Mouse (Mus musculus) stomach, embryonic 15.5 days (tissue): ENCODE results near the gene Gtf3c3. TPM values are rescaled to one million over a fixed set of nuclear protein-coding genes. Genes with fewer than 3 reads are reported as not detected.

Source experiments
- ATAC-seq: fragments of 200-750 bp; cut with Nextera tagmentation; 2 replicates; pipeline ENCODE4 v1.8.0; 2017; ENCODE audit warnings: low read depth, moderate number of reproducible peaks, moderate TSS enrichment; ENCODE audit not compliant: insufficient read depth, low FRiP score
- H3K27ac ChIP-seq: fragments of 300-500 bp; sonication (generic); 2 replicates; pipeline ENCODE4 v1.5.1; 2015; ENCODE audit warnings: mild to moderate bottlenecking, inconsistent platforms
- H3K27me3 ChIP-seq: fragments of 300-500 bp; sonication (generic); replicated peaks from 2 replicates; pipeline ENCODE4 v1.6.1; 2015; ENCODE audit warnings: inconsistent platforms
- H3K36me3 ChIP-seq: fragments of 300-500 bp; sonication (generic); 2 replicates; pipeline ENCODE4 v1.6.1; 2015; ENCODE audit warnings: inconsistent platforms
- H3K4me1 ChIP-seq: fragments of 300-500 bp; sonication (generic); 2 replicates; pipeline ENCODE4 v1.6.1; 2015; ENCODE audit warnings: inconsistent platforms
- H3K4me2 ChIP-seq: fragments of 300-500 bp; sonication (generic); 2 replicates; pipeline ENCODE4 v1.6.1; 2015; ENCODE audit warnings: mild to moderate bottlenecking, inconsistent platforms
- H3K4me3 ChIP-seq: fragments of 300-500 bp; sonication (generic); replicated peaks from 2 replicates; pipeline ENCODE4 v1.5.1; 2015; ENCODE audit warnings: inconsistent platforms
- H3K9ac ChIP-seq: fragments of 300-500 bp; sonication (generic); 2 replicates; pipeline ENCODE4 v1.6.1; 2015; ENCODE audit warnings: inconsistent platforms
- H3K9me3 ChIP-seq: fragments of 300-500 bp; sonication (generic); 2 replicates; pipeline ENCODE4 v1.6.1; 2016; ENCODE audit warnings: inconsistent platforms
- WGBS: fragments of 180-500 bp; shearing (Covaris S2); methylation state at CpG from one replicate; pipeline ENCODE4 v1.1.7; 2015; 5-methylcytosine and 5-hydroxymethylcytosine counted together
- polyA plus RNA-seq: library from polyadenylated mRNA; unstranded; fragments of >200 nt; fragmentation: Nextera tagmentation; extraction: Ambion mirVana; gene quantifications from 2 replicates; pipeline ENCODE4 v1.2.1, GENCODE M21; 2015

The Gtf3c3 gene
- 18.3 and 19.9 TPM in 2 replicates for polyA plus RNA-seq

DNA sequence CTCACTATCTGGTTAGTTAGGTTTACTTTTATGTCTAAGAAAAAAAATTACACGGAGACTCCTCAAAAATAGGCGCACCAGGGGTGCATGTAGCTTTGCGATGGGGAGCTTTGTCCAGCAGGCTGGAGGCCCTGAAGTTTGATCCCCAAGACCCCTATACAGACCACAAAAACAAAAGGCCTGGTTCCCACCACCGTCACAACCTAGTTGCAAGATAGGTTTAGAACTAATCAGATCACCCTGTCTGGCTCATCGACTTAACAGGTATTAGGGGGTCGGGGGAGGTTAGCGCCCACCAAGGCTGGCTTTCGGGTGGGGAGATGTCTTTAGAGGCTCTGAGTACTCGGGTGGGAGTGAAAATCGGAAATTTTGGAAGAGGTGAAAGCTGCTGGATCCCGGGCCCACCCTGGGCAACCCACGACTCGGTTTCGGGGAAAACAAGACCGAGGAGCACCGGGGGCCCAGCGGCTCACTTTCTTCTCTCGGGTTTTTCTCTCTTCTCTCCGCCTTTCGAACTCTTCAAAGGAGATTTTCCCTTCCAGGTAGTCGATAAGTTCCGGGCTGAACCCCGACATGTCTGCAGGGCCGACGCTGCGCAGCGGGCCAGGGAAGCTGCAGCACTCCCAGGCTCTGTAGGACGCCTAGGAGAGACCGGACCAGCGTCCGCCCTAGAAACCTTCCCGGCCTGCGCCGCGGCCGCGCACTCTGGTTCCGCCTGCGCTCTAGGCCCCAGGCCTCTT, at the start of gene Gtf3c3:
Gtf3c3 (minus strand) TSS at position 632 of the 740 bp plus-strand sequence.
- Histone ChIP-seq H3K27me3 (no peaks in the 10 kb centered on the region), H3K9me3 (no peaks in the 10 kb centered on the region), H3K9ac (peak within 1 kb of the TSS; percentile 73; the same call in 1 of the 2 replicates), H3K27ac (no peak within 1 kb of the TSS), H3K4me3 (peak within 1 kb of the TSS; percentile 75), H3K36me3 (peaks cover 2% of the 10 kb centered on the region; the same call in 1 of the 2 replicates), H3K4me1 (0 out of 2 replicates have a peak, but pooled peaks cover 6% of the 10 kb centered on the region), H3K4me2 (peak within 1 kb of the TSS; percentile 70)
- peak; percentile 97 for ATAC-seq
- 2% methylated on average over 39 of the region's 39 CpGs for WGBS

DNA sequence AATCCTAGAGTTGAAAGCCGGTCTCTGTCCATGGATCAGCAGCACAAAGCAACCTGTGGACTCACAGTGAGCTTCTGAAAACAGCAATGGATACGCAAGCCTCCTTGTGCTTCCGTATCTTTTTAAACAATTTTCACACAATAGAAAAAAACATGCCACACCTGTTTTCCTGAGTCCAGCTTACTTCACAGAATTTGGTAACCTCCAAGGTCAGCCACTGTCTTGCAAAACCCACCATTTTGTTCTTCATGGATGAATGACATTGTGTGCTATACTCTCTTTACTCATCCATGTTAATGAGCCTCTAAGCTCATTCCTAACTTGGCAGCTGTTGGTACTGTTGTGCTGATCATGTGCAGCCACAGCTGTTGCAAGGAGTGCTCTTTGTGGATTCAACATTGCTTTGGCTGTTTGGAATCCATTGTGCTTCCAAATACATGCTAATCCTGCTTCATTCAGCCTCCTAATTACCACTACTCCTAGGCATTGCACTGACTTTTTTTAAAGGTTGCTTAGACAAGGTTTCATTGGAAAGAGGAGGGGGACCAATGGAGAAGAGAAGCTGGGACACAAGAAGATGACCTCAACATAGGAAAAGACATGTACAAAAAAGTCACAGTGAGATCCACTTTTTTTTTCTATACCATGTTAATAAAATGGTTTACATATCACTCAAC, 46.1 kb upstream of the Gtf3c3 start:
- H3K9me3 ChIP-seq = no peaks in the 10 kb centered on the region
- H3K27ac ChIP-seq = no peak overlapping the region
- no peak for ATAC-seq
- H3K4me3 ChIP-seq = no peak overlapping the region
- WGBS = 92% methylated on average over 3 of the region's 3 CpGs
- H3K4me1 ChIP-seq = no peaks in the 10 kb centered on the region
- H3K27me3 ChIP-seq = no peaks in the 10 kb centered on the region
- H3K36me3 ChIP-seq = peaks cover 13% of the 10 kb centered on the region
- H3K9ac ChIP-seq = no peak overlapping the region
- H3K4me2 ChIP-seq = no peak overlapping the region

- Histone ChIP-seq H3K4me3 (no peak overlapping the region), H3K27ac (no peak overlapping the region), H3K4me2 (no peak overlapping the region), H3K36me3 (peaks cover 8% of the 10 kb centered on the region; the same call in 1 of the 2 replicates), H3K9me3 (no peaks in the 10 kb centered on the region), H3K9ac (no peak overlapping the region), H3K4me1 (no peaks in the 10 kb centered on the region), H3K27me3 (no peaks in the 10 kb centered on the region)
- WGBS = 93% methylated on average over 12 of the region's 12 CpGs
- no peak for ATAC-seq
These were observed 41.7 kb upstream of the Gtf3c3 start for GRCm38 (mm10) chr1:54480491-54480890.

DNA sequence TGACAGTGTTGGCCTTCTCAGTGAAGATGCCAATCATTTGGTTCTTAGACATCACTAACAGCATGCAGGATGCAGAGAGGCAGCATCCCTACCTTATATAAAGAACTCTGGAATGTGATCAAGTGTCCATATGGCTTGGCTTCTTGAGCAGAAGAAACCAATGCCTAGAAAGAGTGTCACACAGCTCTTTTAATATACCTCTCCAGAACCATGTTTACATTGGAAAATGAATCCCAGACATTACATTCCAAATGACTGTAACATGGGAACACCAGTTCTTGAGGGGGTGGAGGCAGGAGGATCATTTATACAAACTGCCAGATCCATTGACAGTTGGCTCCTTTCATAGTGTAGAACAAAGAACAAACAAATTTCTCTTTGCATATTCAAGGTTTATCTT, 29.9 kb upstream of the Gtf3c3 start:
- H3K27ac ChIP-seq = no peak overlapping the region
- H3K4me3 ChIP-seq = no peak overlapping the region
- H3K9me3 ChIP-seq = no peaks in the 10 kb centered on the region
- H3K4me2 ChIP-seq = no peak overlapping the region
- ATAC-seq = no peak
- no peaks in the 10 kb centered on the region for H3K27me3 ChIP-seq
- H3K9ac ChIP-seq = no peak overlapping the region
- no peaks in the 10 kb centered on the region for H3K36me3 ChIP-seq
- no peaks in the 10 kb centered on the region for H3K4me1 ChIP-seq

DNA sequence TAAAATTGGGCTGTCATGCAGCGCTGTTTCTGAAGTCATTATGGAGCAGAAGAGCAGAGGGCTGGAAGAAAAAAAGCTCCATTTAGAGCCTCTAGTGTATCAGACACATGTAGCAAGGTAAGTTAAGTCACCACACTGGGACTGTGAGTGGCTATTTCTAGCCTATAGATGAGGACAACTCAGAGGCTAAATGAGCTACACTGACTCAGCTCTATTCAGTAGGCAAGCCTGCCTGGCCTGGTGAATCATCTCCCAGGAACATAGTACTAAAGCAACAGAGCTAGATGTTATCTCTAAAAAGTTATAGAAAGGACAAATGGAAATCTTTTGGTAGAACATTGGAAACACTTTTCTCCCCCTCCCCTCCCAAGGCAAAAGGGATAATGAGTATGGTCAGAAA, 28.6 kb upstream of the Gtf3c3 start:
- no peak for ATAC-seq
- H3K36me3 ChIP-seq = no peaks in the 10 kb centered on the region
- H3K4me3 ChIP-seq = no peak overlapping the region
- no peak overlapping the region for H3K27ac ChIP-seq
- no peaks in the 10 kb centered on the region for H3K9me3 ChIP-seq
- no peak overlapping the region for H3K9ac ChIP-seq
- H3K4me2 ChIP-seq = no peak overlapping the region
- H3K4me1 ChIP-seq = no peaks in the 10 kb centered on the region
- WGBS = 91% methylated on average over 1 of the region's 1 CpGs
- no peaks in the 10 kb centered on the region for H3K27me3 ChIP-seq

DNA sequence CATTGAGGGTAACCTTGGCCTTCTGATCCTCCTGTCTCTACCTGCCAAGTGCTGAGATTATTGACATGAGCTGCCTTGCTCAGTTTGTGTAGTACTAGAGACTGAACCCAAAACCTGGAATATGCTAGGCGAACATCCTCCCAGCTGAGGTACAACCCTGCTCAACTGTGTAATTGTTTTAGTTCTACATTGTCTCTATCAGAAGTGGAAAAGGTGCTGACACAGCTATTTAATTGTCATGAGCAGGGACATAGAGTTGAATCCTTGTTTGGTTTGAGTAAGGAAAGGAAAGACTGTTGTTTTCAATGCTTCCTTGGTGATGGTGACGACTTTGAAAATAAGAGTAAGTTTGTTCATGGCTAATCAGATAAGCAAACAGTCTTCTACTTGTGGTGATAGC, 13.3 kb upstream of the Gtf3c3 start:
- Histone ChIP-seq H3K9ac (no peak overlapping the region), H3K4me3 (no peak overlapping the region), H3K27ac (no peak overlapping the region), H3K36me3 (no peaks in the 10 kb centered on the region), H3K4me2 (no peak overlapping the region), H3K9me3 (no peaks in the 10 kb centered on the region), H3K4me1 (no peaks in the 10 kb centered on the region), H3K27me3 (no peaks in the 10 kb centered on the region)
- 89% methylated on average over 2 of the region's 2 CpGs for WGBS
- ATAC-seq = no peak

DNA sequence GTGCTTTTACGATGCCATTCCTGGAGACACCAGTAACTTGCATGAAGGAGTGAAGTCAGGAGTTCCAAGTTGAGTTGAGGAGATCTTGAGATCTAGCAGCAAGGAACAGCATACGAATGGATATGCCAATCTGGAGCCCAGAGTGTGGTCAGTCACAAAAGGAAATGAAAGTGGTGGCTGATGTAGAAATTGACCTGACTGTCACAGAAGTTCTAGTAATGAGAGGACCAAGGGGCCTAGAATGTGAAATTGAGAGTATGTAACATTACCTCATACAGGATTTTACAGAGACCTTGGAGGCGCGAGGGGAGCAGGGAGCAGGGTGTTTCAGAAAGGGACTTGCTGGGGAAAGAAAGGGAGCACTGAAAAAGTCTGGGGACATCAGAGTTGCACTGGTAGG, 10.1 kb upstream of the Gtf3c3 start:
- 69% methylated on average over 4 of the region's 4 CpGs for WGBS
- no peaks in the 10 kb centered on the region for H3K36me3 ChIP-seq
- H3K9ac ChIP-seq = no peak overlapping the region
- no peak overlapping the region for H3K4me3 ChIP-seq
- H3K27me3 ChIP-seq = no peaks in the 10 kb centered on the region
- H3K27ac ChIP-seq = no peak overlapping the region
- ATAC-seq = no peak
- no peaks in the 10 kb centered on the region for H3K4me1 ChIP-seq
- no peak overlapping the region for H3K4me2 ChIP-seq
- H3K9me3 ChIP-seq = no peaks in the 10 kb centered on the region

- no peaks in the 10 kb centered on the region for H3K4me1 ChIP-seq
- no peaks in the 10 kb centered on the region for H3K36me3 ChIP-seq
- no peaks in the 10 kb centered on the region for H3K27me3 ChIP-seq
- no peak overlapping the region for H3K9ac ChIP-seq
- no peak overlapping the region for H3K27ac ChIP-seq
- H3K4me3 ChIP-seq = no peak overlapping the region
- H3K9me3 ChIP-seq = no peaks in the 10 kb centered on the region
- no peak for ATAC-seq
- WGBS = 57% methylated on average over 7 of the region's 7 CpGs
- no peak overlapping the region for H3K4me2 ChIP-seq
These were observed 4.9 kb upstream of the Gtf3c3 start for GRCm38 (mm10) chr1:54443641-54444040.

- ATAC-seq = no peak
- H3K27me3 ChIP-seq = no peaks in the 10 kb centered on the region
- 0 out of 2 replicates have a peak, but pooled peaks cover 6% of the 10 kb centered on the region for H3K4me1 ChIP-seq
- 53% methylated on average over 3 of the region's 3 CpGs for WGBS
- no peaks in the 10 kb centered on the region for H3K9me3 ChIP-seq
- H3K27ac ChIP-seq = no peak overlapping the region
- peak overlapping the region; percentile 70; the same call in 1 of the 2 replicates for H3K4me2 ChIP-seq
- H3K36me3 ChIP-seq = no peaks in the 10 kb centered on the region
- peak overlapping the region; percentile 75 for H3K4me3 ChIP-seq
- no peak overlapping the region; the same call in 1 of the 2 replicates for H3K9ac ChIP-seq
These were observed 307 bp upstream of the Gtf3c3 start for GRCm38 (mm10) chr1:54439080-54439476.

DNA sequence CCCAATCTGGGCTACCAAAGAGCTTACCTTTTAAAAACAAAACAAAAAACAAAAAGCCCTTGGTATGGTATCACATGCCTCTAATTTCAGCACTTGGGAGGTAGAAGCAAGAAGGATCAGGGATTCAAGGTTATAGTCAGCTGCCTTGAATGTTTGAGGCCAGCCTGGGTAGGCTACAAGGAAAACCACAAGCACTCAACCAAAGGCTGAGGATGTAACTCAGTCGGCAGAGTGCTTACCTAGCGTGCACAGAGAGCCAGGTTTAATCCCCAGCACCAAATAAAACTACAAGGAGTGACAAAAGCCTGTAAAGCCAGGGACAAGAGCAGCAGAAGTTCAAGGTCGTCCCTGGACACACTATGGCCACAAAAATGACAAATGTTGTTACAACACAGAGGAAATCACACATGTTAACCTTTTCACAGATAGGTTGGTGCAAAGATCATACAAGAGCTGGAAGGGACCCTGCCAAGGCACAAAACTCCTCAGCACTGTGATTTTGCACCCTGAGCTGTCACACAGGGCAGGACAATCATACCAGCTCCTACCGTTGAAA, 16.5 kb downstream of the Gtf3c3 start:
- no peak overlapping the region for H3K9ac ChIP-seq
- H3K4me2 ChIP-seq = no peak overlapping the region
- ATAC-seq = no peak
- peaks cover 20% of the 10 kb centered on the region for H3K36me3 ChIP-seq
- H3K9me3 ChIP-seq = no peaks in the 10 kb centered on the region
- H3K4me3 ChIP-seq = no peak overlapping the region
- H3K27ac ChIP-seq = no peak overlapping the region
- 89% methylated on average over 4 of the region's 4 CpGs for WGBS
- H3K4me1 ChIP-seq = no peaks in the 10 kb centered on the region
- H3K27me3 ChIP-seq = no peaks in the 10 kb centered on the region

- ATAC-seq = no peak
- Histone ChIP-seq H3K9ac (no peak overlapping the region), H3K4me3 (no peak overlapping the region), H3K27ac (no peak overlapping the region), H3K4me1 (no peaks in the 10 kb centered on the region), H3K36me3 (peaks cover 20% of the 10 kb centered on the region), H3K27me3 (no peaks in the 10 kb centered on the region), H3K9me3 (no peaks in the 10 kb centered on the region), H3K4me2 (no peak overlapping the region)
- 91% methylated on average over 3 of the region's 3 CpGs for WGBS
These were observed 17.1 kb downstream of the Gtf3c3 start for GRCm38 (mm10) chr1:54421670-54422069.

- Histone ChIP-seq H3K9me3 (no peaks in the 10 kb centered on the region), H3K27ac (no peak overlapping the region), H3K4me2 (no peak overlapping the region), H3K4me1 (no peaks in the 10 kb centered on the region), H3K9ac (no peak overlapping the region), H3K36me3 (peaks cover 16% of the 10 kb centered on the region; the same call in 1 of the 2 replicates), H3K4me3 (no peak overlapping the region), H3K27me3 (no peaks in the 10 kb centered on the region)
- no peak for ATAC-seq
These were observed 36.0 kb downstream of the Gtf3c3 start for GRCm38 (mm10) chr1:54402736-54403135.
